8 mouse cellular contexts compared by ENCODE assay signal in the genomic region with DNA sequence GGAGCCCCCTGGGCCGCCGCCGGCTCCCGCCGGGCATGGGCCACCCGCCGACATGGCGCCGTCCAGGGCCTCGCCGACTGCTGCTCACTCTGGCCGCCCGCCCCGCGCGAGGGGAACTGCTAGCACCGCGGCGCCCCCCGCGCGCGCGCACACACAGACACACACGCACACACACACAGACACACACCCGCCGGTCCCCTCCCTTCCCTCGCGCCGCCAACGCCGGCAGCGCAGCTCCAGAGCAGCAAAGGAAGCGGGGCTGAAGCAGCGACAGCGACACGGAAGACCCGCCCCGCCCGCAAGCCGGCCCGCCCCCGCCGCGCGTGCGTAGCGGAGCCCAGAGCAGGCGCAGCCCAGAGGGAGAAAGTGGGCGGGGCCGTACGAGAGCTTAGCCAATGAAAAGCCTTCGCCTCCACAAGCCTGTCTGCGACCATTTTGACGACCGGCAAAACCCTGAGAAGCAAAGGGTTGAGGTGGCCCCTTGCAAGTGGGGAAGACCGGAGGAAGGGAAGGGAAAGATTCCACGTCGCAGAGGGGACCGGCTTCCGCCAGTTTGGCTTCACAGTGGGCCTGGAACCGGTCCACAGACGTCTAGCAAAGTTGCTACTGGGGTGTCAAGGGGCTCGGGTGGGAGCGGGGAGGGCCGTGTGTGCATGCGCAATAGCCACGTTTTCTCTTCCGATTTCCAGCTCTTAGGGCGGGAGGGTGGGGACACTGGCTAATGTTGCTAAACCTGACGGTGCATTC. TPM values are rescaled to one million over a fixed set of nuclear protein-coding genes. Genes with fewer than 3 reads are reported as not detected.
DNase-seq lines count a peak whose midpoint lies in the region; ATAC-seq and TF ChIP-seq lines count a peak whose summit lies in the region.

Gene Gopc (minus strand): TSS at position 280 of the 747 bp plus-strand sequence.

- peaks cover 0 to 6% of the 10 kb centered on the region in 2 experiments; a peak in 1 of 4 replicates for H3K4me1 ChIP-seq in ES-E14 (ENCODE audit: control insufficient read depth in 2 of 2, insufficient read depth in 2 of 2, low read length in 2 of 2, poor library complexity in 1 of 2)
- peaks cover 11% of the 10 kb centered on the region for H3K4me1 ChIP-seq in forebrain, embryonic 16.5 days (replicated peaks; ENCODE audit: control insufficient read depth, insufficient read depth, low read length)
- H3K4me1 ChIP-seq in lung, embryonic 14.5 days (ENCODE audit: insufficient read depth), result no peaks in the 10 kb centered on the region
- H3K4me1 ChIP-seq in olfactory bulb, adult 2 months (ENCODE audit: control insufficient read depth, insufficient read depth, low read length), result no peaks in the 10 kb centered on the region
- peaks cover 3% of the 10 kb centered on the region for H3K4me1 ChIP-seq in thymus, adult 2 months (replicated peaks; ENCODE audit: control insufficient read depth, insufficient read depth, low read length)

- H3K27ac ChIP-seq in ES-E14 (ENCODE audit: insufficient read depth, low read depth, low read length, poor library complexity, severe bottlenecking), result peak within 1 kb of the TSS; percentile 71
- peak within 1 kb of the TSS; percentile 95 for H3K27ac ChIP-seq in forebrain, embryonic 16.5 days (ENCODE audit: low read length)
- H3K27ac ChIP-seq in layer of hippocampus, adult 2 months, result peak within 1 kb of the TSS; percentile 99
- peak within 1 kb of the TSS; percentile 95 for H3K27ac ChIP-seq in lung, embryonic 14.5 days (ENCODE audit: low read depth)
- peak within 1 kb of the TSS; percentile 76 for H3K27ac ChIP-seq in olfactory bulb, adult 2 months (ENCODE audit: insufficient read depth, low read depth, low read length)
- peak within 1 kb of the TSS; percentile 90 for H3K27ac ChIP-seq in thymus, adult 2 months (ENCODE audit: control insufficient read depth, insufficient read depth, low read length)

- no peak for TF ChIP-seq CTCF in layer of hippocampus, adult 2 months (conservative IDR thresholded peaks at IDR 0.05)
- no peak for TF ChIP-seq CTCF in lung, embryonic 14.5 days (IDR thresholded peaks at IDR 0.05; ENCODE audit: low read depth)
- TF ChIP-seq CTCF in olfactory bulb, adult 2 months (IDR thresholded peaks at IDR 0.05; ENCODE audit: insufficient read depth, low read depth, low read length), result no peak
- no peak for TF ChIP-seq CTCF in thymus, adult 2 months (IDR thresholded peaks at IDR 0.05; ENCODE audit: borderline replicate concordance, control insufficient read depth, extremely low read depth, insufficient read depth, low read length, poor library complexity)

- H3K4me3 ChIP-seq in ES-E14 (ENCODE audit: insufficient read depth in 1 of 2, low read depth in 1 of 2, low read length in 2 of 2, poor library complexity in 1 of 2, severe bottlenecking in 1 of 2), result peak within 1 kb of the TSS; percentile 75 to 99
- H3K4me3 ChIP-seq in forebrain, embryonic 16.5 days (replicated peaks; ENCODE audit: low read length), result peak within 1 kb of the TSS; percentile 98
- H3K4me3 ChIP-seq in layer of hippocampus, adult 2 months, result peak within 1 kb of the TSS; percentile 97
- peak within 1 kb of the TSS; percentile 88 for H3K4me3 ChIP-seq in lung, embryonic 14.5 days (ENCODE audit: low read depth, low read length)
- peak within 1 kb of the TSS; percentile 76 for H3K4me3 ChIP-seq in olfactory bulb, adult 2 months (ENCODE audit: insufficient read depth, low read depth, low read length)
- peak within 1 kb of the TSS; percentile 93 for H3K4me3 ChIP-seq in thymus, adult 2 months (ENCODE audit: control insufficient read depth, insufficient read depth, low read length)

- DNase-seq in ES-E14 (ENCODE audit: low read depth, low spot score), result peak; percentile 96
- DNase-seq in cerebellum, adult 11-12 months, result peak; percentile 98
- peak; percentile 95 to 98 for DNase-seq in heart, postnatal 36 days
- DNase-seq in layer of hippocampus, adult 2 months (ENCODE audit: low spot score in 2 of 2), result peak; percentile 96 to 97
- peak; percentile 100 for DNase-seq in lung, embryonic 14.5 days
- peak; percentile 96 for DNase-seq in thymus, adult 2 months

- in situ Hi-C loops in ES-E14 (cut with MboI; ENCODE audit: low sequenced_read_pairs in 2 of 2, unreplicated experiment in 2 of 2), result loop anchor here (10.0 to 25.0 kb wide), 3 partner anchors 167 to 595 kb away; no protein-coding TSS in a partner anchor

- WGBS in forebrain, embryonic 16.5 days, result under 1% methylated on average over 66 of the region's 71 CpGs
- under 1% methylated on average over 61 of the region's 71 CpGs for WGBS in lung, embryonic 14.5 days
- 0% methylated on average over 71 of the region's 71 CpGs for WGBS in olfactory bulb, adult 2 months
- WGBS in thymus, adult 2 months, result under 1% methylated on average over 68 of the region's 71 CpGs

- H3K36me3 ChIP-seq in ES-E14 (ENCODE audit: control insufficient read depth, insufficient read depth, low read length, poor library complexity, severe bottlenecking), result no peaks in the 10 kb centered on the region
- H3K36me3 ChIP-seq in forebrain, embryonic 16.5 days (ENCODE audit: control insufficient read depth, insufficient read depth), result no peaks in the 10 kb centered on the region
- H3K36me3 ChIP-seq in lung, embryonic 14.5 days (ENCODE audit: insufficient read depth), result no peaks in the 10 kb centered on the region
- no peaks in the 10 kb centered on the region for H3K36me3 ChIP-seq in thymus, adult 2 months (ENCODE audit: control insufficient read depth, insufficient read depth, low read length)

- peak; percentile 98 for ATAC-seq in forebrain, embryonic 16.5 days
- peak; percentile 97 for ATAC-seq in lung, embryonic 14.5 days (ENCODE audit: insufficient read depth)

- intact Hi-C loops in heart, postnatal 36 days (cut with DNase I), result loop anchor here (2.0 to 10.0 kb wide), 3 partner anchors 37 to 277 kb away; no protein-coding TSS in a partner anchor

- peak; percentile 60; the same call in 1 of the 2 replicates for TF ChIP-seq POLR2A in olfactory bulb, adult 2 months (IDR thresholded peaks at IDR 0.05; ENCODE audit: insufficient read depth, low read depth, low read length)
- peak; percentile 56; the same call in 1 of the 2 replicates for TF ChIP-seq POLR2A in thymus, adult 2 months (IDR thresholded peaks at IDR 0.05; ENCODE audit: control insufficient read depth, extremely low read depth, insufficient read depth, low read length, poor library complexity)

- no peaks in the 10 kb centered on the region for H3K27me3 ChIP-seq in forebrain, embryonic 16.5 days (replicated peaks; ENCODE audit: control insufficient read depth, insufficient read depth, low read length)
- H3K27me3 ChIP-seq in lung, embryonic 14.5 days (ENCODE audit: insufficient read depth, low read length), result no peaks in the 10 kb centered on the region
- H3K27me3 ChIP-seq in thymus, adult 2 months (ENCODE audit: control insufficient read depth, insufficient read depth, low read length), result no peaks in the 10 kb centered on the region

- no peaks in the 10 kb centered on the region for H3K9me3 ChIP-seq in ES-E14 (ENCODE audit: control insufficient read depth, insufficient read depth, low read depth, low read length)
- H3K9me3 ChIP-seq in forebrain, embryonic 16.5 days (ENCODE audit: control insufficient read depth, low read length), result no peaks in the 10 kb centered on the region
- H3K9me3 ChIP-seq in lung, embryonic 14.5 days (ENCODE audit: low read depth, low read length), result no peaks in the 10 kb centered on the region

- H3K4me2 ChIP-seq in forebrain, embryonic 16.5 days (ENCODE audit: low read length), result peak within 1 kb of the TSS; percentile 70
- H3K4me2 ChIP-seq in lung, embryonic 14.5 days, result peak within 1 kb of the TSS; percentile 89

- peak within 1 kb of the TSS; percentile 94 for H3K9ac ChIP-seq in ES-E14 (ENCODE audit: insufficient read depth, low read depth, low read length, poor library complexity, severe bottlenecking)
- peak within 1 kb of the TSS; percentile 97 for H3K9ac ChIP-seq in forebrain, embryonic 16.5 days (replicated peaks; ENCODE audit: low read depth, low read length)
- peak within 1 kb of the TSS; percentile 92 for H3K9ac ChIP-seq in lung, embryonic 14.5 days

TF ChIP-seq in ES-E14, 5 proteins besides CTCF, POLR2A, EP300 and RAD21:
- TF ChIP-seq HCFC1 (IDR thresholded peaks at IDR 0.05; ENCODE audit: borderline replicate concordance, insufficient read depth, low read length) (0 out of 2 replicates have a peak, but pooled peaks have one; percentile 38), ZNF384 (IDR thresholded peaks at IDR 0.05; ENCODE audit: low read depth, low read length) (no peak), ZC3H11A (IDR thresholded peaks at IDR 0.05; ENCODE audit: borderline replicate concordance, low read depth, low read length) (no peak)

RNA-seq across cellular contexts. Expression of gene Gopc, which starts in this region (rescaled TPM):
- total RNA-seq in ES-E14 (2012; rRNA removed), result 6.9 and 9.1 TPM in 2 replicates
- 25.4 and 26.8 TPM in 2 replicates for polyA plus RNA-seq in forebrain, embryonic 16.5 days (2015; fragmentation: Nextera tagmentation; extraction: Ambion mirVana)
- 10 to 100 TPM; 12.1 to 13.4 TPM for total RNA-seq in heart, postnatal 36 days (2021)
- 10 to 100 TPM; 40.2 to 41.7 TPM for total RNA-seq in layer of hippocampus, adult 2 months (2021)
- polyA plus RNA-seq in lung, embryonic 14.5 days (2014; fragmentation: Nextera tagmentation; extraction: Ambion mirVana), result 19.5 and 22.6 TPM in 2 replicates
- polyA plus RNA-seq in olfactory bulb, adult 2 months (2012; ENCODE audit: insufficient read depth, insufficient read length, low replicate concordance, missing spikeins), result not detected in 2 replicates
- polyA plus RNA-seq in thymus, adult 2 months (2012; rRNA removed), result 4.7 and 5.3 TPM in 2 replicates

Comparison
In these comparisons a context has a peak if more than half of its experiments do, and no peak if none do; other contexts are left out.
1. Peak in every context shown above with its lines: DNase-seq, ATAC-seq, H3K4me3 ChIP-seq and H3K27ac ChIP-seq.